Mouse (Mus musculus): Measurements from ENCODE around the gene Syt7. TPM values are rescaled to one million over a fixed set of nuclear protein-coding genes. Genes with fewer than 3 reads are reported as not detected.
A peak's percentile ranks its signal among the peaks of the same experiment; 100 is the strongest.

The Syt7 gene
- polyA plus RNA-seq, 1 experiment from 2014 or later, result 3.0 TPM

- Histone ChIP-seq H3K9me3 (ENCODE audit: control insufficient read depth, low read length) (peaks cover 3% of the 10 kb centered on the region; the same call in 1 of the 2 replicates), H3K4me3 (ENCODE audit: low read depth, low read length) (no peak overlapping the region), H3K9ac (ENCODE audit: low read length) (no peak overlapping the region), H3K27me3 (ENCODE audit: control insufficient read depth, insufficient read depth, low read length) (no peaks in the 10 kb centered on the region), H3K27ac (ENCODE audit: low read depth, low read length) (no peak overlapping the region), H3K4me2 (no peak overlapping the region), H3K4me1 (ENCODE audit: control insufficient read depth, insufficient read depth, low read length) (peaks cover 23% of the 10 kb centered on the region), H3K36me3 (ENCODE audit: control insufficient read depth, insufficient read depth, low read length) (no peaks in the 10 kb centered on the region)
- 87% methylated on average over 7 of the region's 7 CpGs for WGBS
- DNase-seq (ENCODE audit: low spot score, missing footprints) (no peak), ATAC-seq (ENCODE audit: low FRiP score) (no peak)
Observed at GRCm38 (mm10) chr19:10352218-10352617, 36.7 kb upstream of the Syt7 start.

- no peak overlapping the region; the same call in 1 of the 2 replicates for H3K27ac ChIP-seq (ENCODE audit: low read depth, low read length)
- 27% methylated on average over 2 of the region's 2 CpGs for WGBS
- no peak overlapping the region for H3K4me3 ChIP-seq (ENCODE audit: low read depth, low read length)
- H3K27me3 ChIP-seq (ENCODE audit: control insufficient read depth, insufficient read depth, low read length), result no peaks in the 10 kb centered on the region
- H3K4me2 ChIP-seq, result no peak overlapping the region
- no peaks in the 10 kb centered on the region for H3K36me3 ChIP-seq (ENCODE audit: control insufficient read depth, insufficient read depth, low read length)
- DNase-seq (ENCODE audit: low spot score, missing footprints) (peak; percentile 88), ATAC-seq (ENCODE audit: low FRiP score) (peak; percentile 54)
- H3K4me1 ChIP-seq (ENCODE audit: control insufficient read depth, insufficient read depth, low read length), result peaks cover 22% of the 10 kb centered on the region
- peaks cover 3% of the 10 kb centered on the region; the same call in 1 of the 2 replicates for H3K9me3 ChIP-seq (ENCODE audit: control insufficient read depth, low read length)
- H3K9ac ChIP-seq (ENCODE audit: low read length), result no peak overlapping the region
Observed at GRCm38 (mm10) chr19:10354830-10355229, 34.1 kb upstream of the Syt7 start.

GRCm38 (mm10) chr19:10356845-10357503 is 31.9 kb upstream of the Syt7 start:
- Histone ChIP-seq H3K4me2 (no peak overlapping the region; the same call in 1 of the 2 replicates), H3K36me3 (ENCODE audit: control insufficient read depth, insufficient read depth, low read length) (no peaks in the 10 kb centered on the region), H3K27ac (ENCODE audit: low read depth, low read length) (peak overlapping the region; percentile 49), H3K9ac (ENCODE audit: low read length) (no peak overlapping the region), H3K9me3 (ENCODE audit: control insufficient read depth, low read length) (no peaks in the 10 kb centered on the region), H3K4me3 (ENCODE audit: low read depth, low read length) (no peak overlapping the region), H3K27me3 (ENCODE audit: control insufficient read depth, insufficient read depth, low read length) (no peaks in the 10 kb centered on the region), H3K4me1 (ENCODE audit: control insufficient read depth, insufficient read depth, low read length) (peaks cover 22% of the 10 kb centered on the region)
- ATAC-seq (ENCODE audit: low FRiP score) (peak; percentile 89), DNase-seq (ENCODE audit: low spot score, missing footprints) (peak; percentile 93)
- WGBS, result 2% methylated on average over 12 of the region's 12 CpGs

- Histone ChIP-seq H3K4me3 (ENCODE audit: low read depth, low read length) (no peak overlapping the region), H3K36me3 (ENCODE audit: control insufficient read depth, insufficient read depth, low read length) (no peaks in the 10 kb centered on the region), H3K27me3 (ENCODE audit: control insufficient read depth, insufficient read depth, low read length) (no peaks in the 10 kb centered on the region; the same call in 1 of the 2 replicates), H3K4me1 (ENCODE audit: control insufficient read depth, insufficient read depth, low read length) (peaks cover 34% of the 10 kb centered on the region), H3K9ac (ENCODE audit: low read length) (no peak overlapping the region), H3K27ac (ENCODE audit: low read depth, low read length) (no peak overlapping the region), H3K9me3 (ENCODE audit: control insufficient read depth, low read length) (no peaks in the 10 kb centered on the region), H3K4me2 (no peak overlapping the region)
- WGBS, result 88% methylated on average over 8 of the region's 8 CpGs
- ATAC-seq (ENCODE audit: low FRiP score), result no peak
- no peak for DNase-seq (ENCODE audit: low spot score, missing footprints)
Observed at GRCm38 (mm10) chr19:10359105-10359946, 29.6 kb upstream of the Syt7 start.

GRCm38 (mm10) chr19:10362473-10363129 is 26.3 kb upstream of the Syt7 start:
- H3K27ac ChIP-seq (ENCODE audit: low read depth, low read length), result no peak overlapping the region
- 74% methylated on average over 6 of the region's 6 CpGs for WGBS
- H3K4me1 ChIP-seq (ENCODE audit: control insufficient read depth, insufficient read depth, low read length), result peaks cover 12% of the 10 kb centered on the region

GRCm38 (mm10) chr19:10363869-10364268 is 25.0 kb upstream of the Syt7 start:
- no peaks in the 10 kb centered on the region for H3K9me3 ChIP-seq (ENCODE audit: control insufficient read depth, low read length)
- no peak overlapping the region for H3K4me2 ChIP-seq
- 12% methylated on average over 7 of the region's 7 CpGs for WGBS
- H3K27ac ChIP-seq (ENCODE audit: low read depth, low read length), result no peak overlapping the region
- no peak overlapping the region for H3K4me3 ChIP-seq (ENCODE audit: low read depth, low read length)
- H3K36me3 ChIP-seq (ENCODE audit: control insufficient read depth, insufficient read depth, low read length), result no peaks in the 10 kb centered on the region
- DNase-seq (ENCODE audit: low spot score, missing footprints), result peak; percentile 87
- peaks cover 12% of the 10 kb centered on the region for H3K4me1 ChIP-seq (ENCODE audit: control insufficient read depth, insufficient read depth, low read length)
- H3K9ac ChIP-seq (ENCODE audit: low read length), result no peak overlapping the region
- H3K27me3 ChIP-seq (ENCODE audit: control insufficient read depth, insufficient read depth, low read length), result no peaks in the 10 kb centered on the region; the same call in 1 of the 2 replicates
- peak; percentile 58; the same call in 1 of the 2 replicates for ATAC-seq (ENCODE audit: low FRiP score)

More at GRCm38 (mm10) chr19:10362473-10363129, 26.3 kb upstream of the Syt7 start:
- H3K4me3 ChIP-seq (ENCODE audit: low read depth, low read length), result no peak overlapping the region
- DNase-seq (ENCODE audit: low spot score, missing footprints) (no peak), ATAC-seq (ENCODE audit: low FRiP score) (no peak)
- no peaks in the 10 kb centered on the region; the same call in 1 of the 2 replicates for H3K27me3 ChIP-seq (ENCODE audit: control insufficient read depth, insufficient read depth, low read length)
- no peak overlapping the region for H3K4me2 ChIP-seq
- H3K9ac ChIP-seq (ENCODE audit: low read length), result no peak overlapping the region
- no peaks in the 10 kb centered on the region for H3K9me3 ChIP-seq (ENCODE audit: control insufficient read depth, low read length)
- no peaks in the 10 kb centered on the region for H3K36me3 ChIP-seq (ENCODE audit: control insufficient read depth, insufficient read depth, low read length)

- no peak overlapping the region for H3K4me2 ChIP-seq
- H3K4me3 ChIP-seq (ENCODE audit: low read depth, low read length), result no peak overlapping the region
- H3K27ac ChIP-seq (ENCODE audit: low read depth, low read length), result no peak overlapping the region
- DNase-seq (ENCODE audit: low spot score, missing footprints) (no peak), ATAC-seq (ENCODE audit: low FRiP score) (no peak)
- H3K9ac ChIP-seq (ENCODE audit: low read length), result no peak overlapping the region
- peaks cover 12% of the 10 kb centered on the region for H3K4me1 ChIP-seq (ENCODE audit: control insufficient read depth, insufficient read depth, low read length)
- H3K27me3 ChIP-seq (ENCODE audit: control insufficient read depth, insufficient read depth, low read length), result no peaks in the 10 kb centered on the region; the same call in 1 of the 2 replicates
- H3K9me3 ChIP-seq (ENCODE audit: control insufficient read depth, low read length), result no peaks in the 10 kb centered on the region
- no peaks in the 10 kb centered on the region for H3K36me3 ChIP-seq (ENCODE audit: control insufficient read depth, insufficient read depth, low read length)
- WGBS, result 79% methylated on average over 3 of the region's 3 CpGs
Observed at GRCm38 (mm10) chr19:10366116-10366845, 22.6 kb upstream of the Syt7 start.

- no peak for DNase-seq (ENCODE audit: low spot score, missing footprints)
- Histone ChIP-seq H3K9me3 (ENCODE audit: control insufficient read depth, low read length) (no peaks in the 10 kb centered on the region), H3K9ac (ENCODE audit: low read length) (no peak overlapping the region), H3K4me2 (no peak overlapping the region), H3K4me1 (ENCODE audit: control insufficient read depth, insufficient read depth, low read length) (peaks cover 12% of the 10 kb centered on the region), H3K27me3 (ENCODE audit: control insufficient read depth, insufficient read depth, low read length) (no peaks in the 10 kb centered on the region), H3K36me3 (ENCODE audit: control insufficient read depth, insufficient read depth, low read length) (no peaks in the 10 kb centered on the region), H3K27ac (ENCODE audit: low read depth, low read length) (no peak overlapping the region), H3K4me3 (ENCODE audit: low read depth, low read length) (no peak overlapping the region)
- WGBS, result 85% methylated on average over 7 of the region's 7 CpGs
- no peak for ATAC-seq (ENCODE audit: low FRiP score)
Observed at GRCm38 (mm10) chr19:10367802-10368201, 21.1 kb upstream of the Syt7 start.

Data from midbrain, embryonic 11.5 days (tissue).